Mouse (Mus musculus): ENCODE data around the gene Slc5a4b.
A peak's percentile ranks its signal among the peaks of the same experiment; 100 is the strongest.

Gene Slc5a4b

DNA sequence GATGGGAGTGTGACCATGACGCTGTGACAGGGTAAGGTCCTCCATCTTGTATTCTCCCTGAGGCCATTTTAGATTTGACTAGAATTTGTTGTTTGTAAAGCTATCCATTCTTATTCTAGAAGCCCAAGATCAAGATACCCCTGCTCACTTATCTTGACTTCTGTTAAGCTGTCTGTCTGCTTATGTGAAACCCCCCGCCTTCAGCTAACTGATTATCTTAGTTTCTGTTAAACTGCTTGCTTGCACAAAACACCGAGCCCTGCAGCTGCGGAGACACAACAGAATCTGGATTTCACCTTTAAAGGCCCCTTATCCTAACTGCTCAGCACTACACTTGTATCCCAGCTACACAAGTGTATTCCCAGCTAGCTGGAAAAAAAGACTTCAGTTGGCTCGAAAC is 73.8 kb downstream of the Slc5a4b start:
- DNase-seq (ENCODE audit: low spot score in 2 of 2) = no peak

DNA sequence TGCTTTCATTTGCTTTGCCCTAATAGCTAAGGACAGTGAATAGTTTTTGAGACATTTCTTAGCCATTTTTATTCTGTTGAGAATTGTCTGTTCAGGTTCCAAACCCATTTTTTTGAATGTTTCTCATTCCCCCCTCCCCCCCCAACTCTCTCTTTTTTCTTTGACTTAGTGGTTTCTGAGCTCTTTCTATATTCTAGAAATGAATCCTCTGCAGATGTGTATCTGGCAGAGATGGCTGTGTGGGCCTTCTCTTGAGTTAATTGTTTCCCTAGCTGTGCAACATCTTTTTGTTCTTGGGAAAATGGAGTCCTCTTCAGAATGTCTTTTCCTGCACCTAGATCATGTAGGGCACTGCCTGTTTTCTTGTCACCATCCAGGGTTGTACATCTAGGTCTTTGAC is 75.5 kb downstream of the Slc5a4b start:
- DNase-seq (ENCODE audit: low spot score in 2 of 2) = no peak

DNA sequence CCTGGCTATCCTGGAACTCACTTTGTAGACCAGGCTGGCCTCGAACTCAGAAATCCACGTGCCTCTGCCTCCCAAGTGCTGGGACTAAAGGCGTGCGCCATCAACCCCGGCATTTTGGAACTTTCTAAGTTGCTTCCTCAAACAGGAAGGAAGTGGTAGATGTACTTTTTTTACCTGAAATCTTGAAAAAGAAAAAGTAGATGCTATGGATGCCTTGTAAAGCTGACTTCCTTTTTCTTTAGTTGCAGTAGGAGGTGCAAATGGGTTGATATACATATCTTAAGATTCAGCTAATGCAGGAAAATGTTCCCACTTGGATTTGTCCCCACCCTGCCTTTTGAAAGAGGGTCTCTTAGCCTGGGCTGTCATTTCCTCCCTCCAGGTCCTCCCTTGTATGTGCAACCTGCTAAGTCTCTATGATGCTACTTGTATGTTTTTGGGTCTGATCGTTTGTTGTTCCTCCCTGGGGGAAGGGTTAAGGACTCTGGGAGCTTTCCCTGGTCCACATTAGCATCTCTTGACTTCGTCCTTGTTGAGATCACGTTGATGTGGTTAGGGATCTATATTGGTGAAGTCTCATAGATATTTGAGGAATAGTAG is 76.7 kb downstream of the Slc5a4b start:
- DNase-seq (ENCODE audit: low spot score in 2 of 2) = no peak

DNA sequence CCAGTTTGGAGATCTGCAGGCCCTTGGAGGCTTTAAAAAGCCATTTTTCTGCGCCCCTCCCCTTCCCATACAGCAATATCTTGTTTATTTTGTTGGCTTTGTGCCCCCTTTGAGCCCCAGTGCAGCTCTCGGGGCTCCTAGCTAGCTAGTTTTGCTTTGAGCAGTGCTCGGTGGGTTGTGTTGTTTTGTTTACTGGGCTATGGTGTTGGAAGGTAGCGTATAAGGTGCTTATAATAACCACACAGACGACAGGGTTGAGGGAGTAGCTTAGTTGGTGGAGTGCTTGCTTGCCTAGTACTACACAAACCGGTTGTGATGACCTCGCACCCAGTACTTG is 77.7 kb downstream of the Slc5a4b start:
- no peak for DNase-seq (ENCODE audit: low spot score in 2 of 2)

DNA sequence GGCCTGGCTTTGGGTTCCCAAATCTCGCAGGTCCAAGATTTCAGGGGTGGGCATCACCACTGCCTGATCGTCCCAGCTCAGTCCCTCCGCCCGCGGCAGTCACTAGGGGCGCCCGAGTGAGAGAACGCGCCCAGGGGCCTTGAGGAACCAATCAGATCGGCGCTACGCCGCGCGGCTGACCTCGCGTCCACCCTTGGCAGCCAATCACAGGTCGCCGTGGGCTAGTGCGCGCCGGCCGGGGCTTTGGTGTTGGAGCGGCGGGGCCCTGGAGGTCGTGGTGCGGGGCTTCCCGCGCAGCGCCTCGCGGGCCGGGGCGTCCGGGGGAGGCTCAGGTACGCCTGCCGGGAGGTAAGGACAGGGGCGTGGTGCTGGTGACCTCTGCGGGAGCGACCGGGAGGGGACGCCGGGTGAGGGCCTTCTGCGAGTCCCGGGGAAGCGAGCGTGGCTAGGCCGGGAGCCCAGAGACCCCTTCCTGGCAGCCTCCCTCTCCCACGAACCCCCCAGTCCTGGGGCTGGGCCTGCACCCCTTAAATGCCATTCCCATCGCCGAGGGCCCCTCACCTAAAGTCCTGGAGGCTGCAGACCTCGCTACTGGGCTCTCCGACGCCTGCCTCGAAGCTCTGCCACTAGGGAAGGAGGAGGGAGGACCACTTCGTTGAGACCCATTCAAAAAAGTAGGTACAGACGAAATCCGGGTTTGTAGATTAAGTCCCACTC is 78.2 kb downstream of the Slc5a4b start, which contains the start of gene Zfp280b:
Gene Zfp280b, plus strand, starts transcription at position 249 of the 717 bp plus-strand sequence.
- DNase-seq (ENCODE audit: low spot score in 2 of 2) = peak; percentile 91

DNA sequence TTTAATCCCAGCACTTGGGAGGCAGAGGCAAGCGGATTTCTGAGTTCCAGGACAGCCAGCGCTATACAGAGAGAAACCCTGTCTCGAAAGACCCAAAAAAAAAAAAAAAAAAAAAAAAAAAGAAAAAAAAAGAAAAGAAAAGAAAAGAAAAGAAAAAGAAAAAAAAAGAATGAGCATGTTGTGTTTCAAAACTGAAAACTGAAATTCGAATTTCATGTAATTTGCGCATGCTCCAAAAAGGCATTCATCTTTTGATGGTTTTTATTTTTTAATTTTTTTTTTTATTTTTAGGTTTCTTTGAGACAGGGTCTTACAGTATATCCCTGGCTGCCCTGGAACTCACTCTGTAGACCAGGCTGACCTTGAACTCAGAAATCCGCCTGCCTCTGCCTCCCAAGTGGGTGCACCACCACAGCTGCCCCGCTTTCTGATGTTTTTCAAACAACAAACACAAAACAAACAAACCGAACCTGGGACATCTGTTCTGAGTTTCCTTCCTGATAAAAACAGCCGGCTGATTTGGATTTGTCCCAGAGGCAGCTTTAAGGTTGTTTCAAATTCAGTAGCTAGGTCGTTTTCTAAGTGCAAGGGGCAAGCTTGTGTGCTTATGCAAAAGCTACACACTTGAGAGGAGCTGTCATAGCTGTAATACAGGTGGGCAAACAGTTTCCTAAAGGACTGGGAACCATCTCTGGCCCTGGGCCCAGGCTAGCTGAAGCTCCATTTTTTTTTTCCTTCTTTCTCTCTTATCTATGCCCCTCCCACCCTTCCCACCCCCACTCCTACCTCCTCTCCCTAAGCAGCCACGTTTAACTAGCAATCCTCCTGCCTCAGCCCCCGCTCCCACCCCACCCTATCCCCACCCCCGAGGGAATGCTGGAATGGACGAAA is 79.0 kb downstream of the Slc5a4b start:
- peak in 1 of 2 experiments; percentile 9 for DNase-seq (ENCODE audit: low spot score in 2 of 2)

DNA sequence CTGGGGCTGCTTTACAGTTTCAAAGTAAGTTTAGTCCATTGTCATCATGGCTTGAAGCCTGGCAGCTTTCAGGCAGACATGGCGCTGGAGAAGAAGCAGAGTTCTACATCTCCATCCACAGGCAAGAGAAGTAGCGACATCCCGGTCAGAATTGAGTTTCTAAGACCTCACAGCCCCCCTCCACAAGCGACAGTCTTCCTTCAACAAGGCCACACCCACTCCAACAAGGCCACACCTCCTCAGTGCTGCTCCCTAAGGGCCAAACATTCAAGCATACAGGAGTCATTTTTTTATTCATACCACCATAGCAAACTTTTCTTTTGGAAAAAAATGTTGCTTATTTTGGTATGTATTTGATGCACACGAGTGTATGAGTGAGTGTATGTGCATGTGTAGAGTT is 80.3 kb downstream of the Slc5a4b start:
- DNase-seq (ENCODE audit: low spot score in 2 of 2) = no peak

DNA sequence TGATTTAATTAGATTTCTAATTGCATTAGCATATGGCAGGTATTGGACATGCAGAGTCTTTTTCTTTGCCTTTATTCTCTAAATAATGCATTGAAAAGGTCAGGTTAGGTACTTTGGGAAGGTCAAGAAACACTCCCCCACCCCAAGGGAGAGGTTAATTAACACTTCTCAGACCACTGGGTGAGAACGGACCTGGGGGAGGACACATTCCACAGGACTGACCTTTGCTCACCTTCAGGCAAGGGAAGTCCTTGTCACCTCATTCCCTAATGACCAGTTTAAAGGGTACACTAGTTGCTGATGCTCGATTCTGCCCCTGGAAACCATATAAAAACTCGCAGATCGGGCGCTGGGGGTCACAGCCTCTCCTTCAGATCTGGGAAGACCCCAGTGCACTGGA is 81.5 kb downstream of the Slc5a4b start:
- DNase-seq (ENCODE audit: low spot score in 2 of 2) = no peak

DNA sequence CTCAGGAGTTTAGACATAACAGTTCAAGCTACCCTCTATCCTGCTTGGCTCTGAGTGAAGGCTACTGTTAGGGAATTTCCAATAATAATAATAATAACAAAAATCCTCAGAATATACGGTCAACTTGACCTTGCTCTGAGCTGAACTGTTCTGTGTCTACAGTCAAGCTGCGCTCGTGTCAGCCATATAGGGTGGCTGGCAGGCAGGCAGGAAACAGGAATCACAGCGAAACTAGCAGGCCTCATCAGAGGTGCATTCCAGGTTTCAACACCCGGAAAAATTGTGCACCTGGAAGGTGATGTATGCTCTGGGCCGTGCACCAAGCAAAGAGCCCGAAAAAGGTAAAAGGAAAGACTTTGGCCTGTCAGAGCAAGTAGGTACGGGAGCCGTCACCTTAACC is 82.4 kb downstream of the Slc5a4b start:
- no peak for DNase-seq (ENCODE audit: low spot score in 2 of 2)

DNA sequence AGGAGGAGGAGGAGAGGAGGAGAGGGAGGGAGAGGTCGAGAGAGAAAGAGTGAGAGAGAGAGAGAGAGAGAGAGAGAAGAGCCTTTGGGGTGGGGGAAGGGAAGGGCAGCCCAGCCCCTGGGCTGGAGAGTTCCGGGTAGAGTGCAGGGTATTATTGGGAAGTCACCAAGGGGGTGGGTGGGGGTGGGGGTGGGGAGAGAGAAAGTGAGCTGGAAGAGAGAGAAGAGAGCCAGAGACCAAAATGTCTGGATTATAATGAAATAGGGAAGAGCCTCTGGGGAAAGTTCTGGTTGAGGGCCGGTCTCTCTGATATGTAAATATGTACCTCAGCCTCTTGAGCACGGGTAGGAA is 82.8 kb downstream of the Slc5a4b start:
- DNase-seq (ENCODE audit: low spot score in 2 of 2) = no peak

DNA sequence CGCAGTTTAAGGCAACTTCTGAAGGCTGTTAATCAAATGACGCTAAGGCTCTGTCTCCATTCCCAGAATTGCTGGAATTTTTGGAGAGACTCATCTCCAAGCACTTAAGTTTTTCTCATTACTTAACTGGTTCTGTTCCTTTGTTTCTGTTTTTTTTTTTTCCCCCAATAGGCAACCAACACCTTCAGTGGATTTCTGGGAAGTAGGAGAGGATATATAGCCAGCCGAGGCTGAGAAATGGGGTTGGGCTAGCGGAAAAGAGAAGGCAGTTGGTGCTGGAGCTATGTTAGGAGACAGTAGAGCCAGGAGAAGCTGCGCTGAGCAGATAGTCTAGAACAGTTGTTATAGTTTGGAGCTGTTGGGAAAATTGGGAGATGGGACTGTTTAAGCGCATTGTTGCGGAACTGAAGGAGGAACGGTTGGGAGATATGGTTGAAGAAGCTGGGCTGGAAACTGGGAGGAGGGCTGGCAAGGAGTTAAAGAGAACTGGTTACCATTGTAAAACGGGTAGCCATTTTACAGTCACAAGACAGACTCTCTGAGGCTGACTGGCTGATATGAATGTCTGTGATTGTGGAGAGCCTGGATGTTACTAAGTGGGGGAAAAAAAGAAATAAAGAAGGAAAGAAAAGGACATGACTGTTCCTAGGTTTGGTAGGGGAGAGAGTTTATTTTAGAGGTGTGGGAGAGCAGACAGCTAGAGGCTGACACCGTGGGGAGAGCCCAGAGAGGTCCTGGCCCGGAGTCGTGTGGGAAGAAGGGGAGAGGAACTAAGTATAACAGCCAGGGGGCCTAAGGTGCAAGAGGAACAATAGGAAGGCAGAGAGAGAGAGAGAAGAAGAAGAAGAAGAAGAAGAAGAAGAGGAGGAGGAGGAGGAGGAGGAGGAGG is 83.4 kb downstream of the Slc5a4b start:
- DNase-seq (ENCODE audit: low spot score in 2 of 2) = no peak

DNA sequence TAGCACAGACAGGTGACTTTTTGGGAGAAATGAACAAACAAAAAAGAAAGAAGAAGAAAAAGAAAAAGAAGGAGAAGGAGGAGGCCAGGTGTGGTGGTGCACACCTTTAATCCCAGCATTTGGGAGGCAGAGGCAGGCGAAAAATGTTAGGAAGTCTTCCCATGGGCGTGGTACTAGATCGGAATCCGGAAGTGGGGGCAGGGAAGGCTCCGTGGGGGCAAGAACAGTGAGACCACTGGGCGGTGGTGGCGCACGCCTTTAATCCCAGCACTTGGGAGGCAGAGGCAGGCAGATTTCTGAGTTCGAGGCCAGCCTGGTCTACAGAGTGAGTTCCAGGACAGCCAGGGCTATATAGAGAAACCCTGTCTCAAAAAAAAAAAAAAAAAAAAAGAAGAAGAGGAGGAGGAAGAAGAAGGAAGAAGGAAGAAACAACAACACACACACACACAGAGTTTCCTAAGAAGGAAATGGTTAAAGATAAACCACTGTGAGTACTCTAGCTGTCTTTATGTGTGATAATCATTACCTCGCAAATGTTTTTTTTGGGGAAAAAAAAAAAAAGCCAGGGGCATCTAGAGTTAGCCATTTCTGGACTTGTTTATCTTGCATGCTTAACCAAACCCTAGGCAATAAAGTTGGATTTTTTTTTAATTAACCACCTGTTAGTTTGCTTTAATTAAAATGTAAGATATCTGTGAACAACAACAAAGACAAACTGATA is 85.1 kb downstream of the Slc5a4b start:
- DNase-seq (ENCODE audit: low spot score in 2 of 2) = no peak

DNA sequence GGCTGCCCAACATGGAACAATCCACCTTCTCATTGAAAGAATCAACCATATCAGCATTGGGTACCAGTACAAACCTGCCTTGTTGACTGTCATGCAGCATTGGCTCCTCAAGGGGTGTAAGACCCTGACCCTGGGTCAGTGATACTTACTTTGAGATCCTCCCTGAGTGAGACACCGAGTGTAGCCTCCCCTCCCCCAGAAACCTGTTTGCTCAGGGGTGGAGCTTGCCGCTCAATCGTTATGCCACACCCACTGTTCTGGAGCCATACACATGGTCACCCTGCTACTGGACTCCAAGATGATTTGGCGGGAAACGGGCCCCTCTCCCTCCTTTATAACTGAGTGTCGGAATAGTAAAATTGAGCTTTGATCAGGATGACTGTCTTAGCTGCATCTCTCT is 86.8 kb downstream of the Slc5a4b start:
- no peak for DNase-seq (ENCODE audit: low spot score in 2 of 2)

DNA sequence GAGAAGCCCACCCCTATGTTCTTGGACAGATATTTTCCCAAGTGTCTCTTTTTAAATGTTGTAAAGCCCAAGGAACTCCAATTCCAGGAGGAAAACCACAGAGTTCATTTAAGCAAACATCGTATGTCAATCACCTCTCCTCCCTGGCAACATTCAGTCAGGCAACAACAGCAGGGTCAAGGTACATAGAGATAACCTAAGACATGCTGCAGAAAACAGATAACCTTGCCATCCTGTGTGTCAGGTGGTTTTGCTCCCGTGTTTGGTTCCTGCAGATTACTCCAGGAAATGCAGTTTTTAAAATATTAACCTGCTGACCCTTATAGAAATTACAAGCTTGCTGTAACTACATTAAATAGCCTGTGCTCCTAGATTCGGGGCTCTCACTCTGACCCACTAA is 89.0 kb downstream of the Slc5a4b start:
- DNase-seq (ENCODE audit: low spot score in 2 of 2) = no peak

DNA sequence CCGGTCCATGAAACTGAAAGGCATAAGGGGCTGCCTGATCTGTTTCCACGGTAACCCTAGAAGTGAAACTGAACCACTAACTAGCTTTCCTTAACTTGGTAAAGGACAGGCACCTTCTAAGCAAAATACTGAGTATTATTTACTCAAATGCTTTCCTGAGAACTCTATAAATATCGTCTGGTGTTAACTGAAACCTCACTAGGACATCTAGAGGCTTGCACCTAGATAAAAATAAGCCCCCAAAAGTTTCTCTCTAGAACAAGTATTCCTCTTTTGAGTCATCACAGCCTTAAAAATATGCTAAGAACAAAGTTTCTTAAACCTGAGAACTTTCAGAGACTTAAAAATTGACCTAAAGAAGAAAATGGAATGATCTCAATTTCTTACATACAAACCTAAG is 93.9 kb downstream of the Slc5a4b start:
- DNase-seq (ENCODE audit: low spot score in 2 of 2) = no peak

DNA sequence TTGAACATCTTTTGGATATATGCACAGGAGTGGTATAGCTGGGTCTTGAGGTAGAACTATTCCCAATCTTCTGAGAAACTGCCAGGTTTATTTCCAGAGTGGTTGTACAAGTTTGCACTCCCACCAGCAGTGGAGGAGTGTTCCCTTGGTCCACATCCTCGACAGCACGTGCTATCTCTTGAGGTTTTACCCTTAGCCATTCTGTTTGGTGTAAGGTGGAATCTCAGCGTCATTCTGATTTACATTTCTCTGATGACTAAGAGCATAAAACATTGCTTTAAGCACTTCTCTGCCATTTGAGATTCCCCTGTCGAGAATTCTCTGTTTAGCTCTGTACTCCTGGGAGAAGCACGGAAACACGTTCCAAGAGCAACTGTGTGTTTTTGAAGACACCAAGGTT is 97.8 kb downstream of the Slc5a4b start:
- DNase-seq (ENCODE audit: low spot score in 2 of 2) = no peak

DNA sequence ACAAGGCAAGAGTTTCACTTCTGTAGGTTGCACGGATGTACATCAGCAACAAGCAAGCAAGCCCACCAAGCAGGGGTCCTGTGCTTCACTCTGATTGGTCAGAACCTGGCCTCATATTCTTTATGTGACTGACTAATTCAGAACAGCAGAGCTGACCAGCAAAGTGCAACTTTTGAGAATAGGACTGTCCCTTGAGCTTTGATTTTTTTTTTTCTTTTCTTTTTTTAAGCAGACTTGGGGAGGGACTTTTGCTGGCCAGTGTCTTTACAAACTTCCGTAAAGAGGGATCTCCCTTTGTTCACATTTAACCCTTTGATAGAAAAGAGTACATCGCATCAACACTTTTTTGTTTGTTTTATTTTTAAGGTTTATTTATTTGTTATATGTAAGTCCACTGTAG is 100.9 kb downstream of the Slc5a4b start:
- no peak for DNase-seq (ENCODE audit: low spot score in 2 of 2)

Data from frontal cortex, postnatal 25 days (tissue).